Mouse (Mus musculus): ENCODE results near the gene Myo7a. TPM values are rescaled to one million over a fixed set of nuclear protein-coding genes. Genes with fewer than 3 reads are reported as not detected.

Gene Myo7a
- 10 to 100 TPM; 48.9 to 87.1 TPM for total RNA-seq (2021)
- long read RNA-seq, experiment 1, partial matches to known transcripts: 7 of 8 reads
- long read RNA-seq, experiment 1, other reads (novel, unspliced or antisense): 1 of 8 reads
- long read RNA-seq, experiment 2, partial matches to known transcripts: 5 of 12 reads
- long read RNA-seq, experiment 2, other reads (novel, unspliced or antisense): 7 of 12 reads

GRCm38 (mm10) chr7:98119179-98119960, at the start of gene Myo7a:
Gene Myo7a (minus strand): TSS chr7:98119524.
- peak; percentile 89 for DNase-seq

GRCm38 (mm10) chr7:98164999-98165528, 45.7 kb upstream of the Myo7a start:
- DNase-seq: no peak

DNA sequence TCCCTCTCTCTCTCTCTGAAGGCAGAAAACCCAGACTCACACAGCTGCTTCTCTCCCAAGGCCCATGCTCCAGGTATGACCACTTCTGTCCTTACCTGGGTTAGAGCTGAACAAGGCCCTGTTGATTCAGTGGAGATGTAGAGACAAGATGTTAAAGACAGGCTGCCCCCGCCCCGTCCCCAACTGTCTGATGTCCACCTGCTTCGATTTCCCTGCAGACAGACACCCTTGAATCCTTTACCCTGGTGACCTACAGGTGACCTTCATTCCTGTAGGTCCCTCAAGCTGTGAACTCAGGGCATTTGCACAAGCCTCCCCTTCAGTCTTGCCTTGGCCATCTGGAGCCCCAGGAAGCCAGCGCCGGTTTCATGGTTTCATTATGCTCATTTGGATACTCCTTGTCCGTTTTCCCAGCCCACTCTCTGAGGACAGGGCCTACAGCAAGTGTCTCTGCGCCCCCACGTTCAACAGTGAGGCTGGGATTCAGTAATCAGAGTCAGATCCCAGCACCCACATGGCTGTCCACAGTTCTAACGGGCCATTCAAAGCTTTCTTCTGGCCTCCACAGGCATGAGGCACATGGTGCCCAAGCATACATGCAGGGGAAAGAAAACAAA, 45.2 kb upstream of the Myo7a start:
- no peak for DNase-seq

GRCm38 (mm10) chr7:98163700-98164099, 44.4 kb upstream of the Myo7a start:
- DNase-seq: peak; percentile 49

- DNase-seq: no peak
These were observed 42.9 kb upstream of the Myo7a start for GRCm38 (mm10) chr7:98162239-98162638.

DNA sequence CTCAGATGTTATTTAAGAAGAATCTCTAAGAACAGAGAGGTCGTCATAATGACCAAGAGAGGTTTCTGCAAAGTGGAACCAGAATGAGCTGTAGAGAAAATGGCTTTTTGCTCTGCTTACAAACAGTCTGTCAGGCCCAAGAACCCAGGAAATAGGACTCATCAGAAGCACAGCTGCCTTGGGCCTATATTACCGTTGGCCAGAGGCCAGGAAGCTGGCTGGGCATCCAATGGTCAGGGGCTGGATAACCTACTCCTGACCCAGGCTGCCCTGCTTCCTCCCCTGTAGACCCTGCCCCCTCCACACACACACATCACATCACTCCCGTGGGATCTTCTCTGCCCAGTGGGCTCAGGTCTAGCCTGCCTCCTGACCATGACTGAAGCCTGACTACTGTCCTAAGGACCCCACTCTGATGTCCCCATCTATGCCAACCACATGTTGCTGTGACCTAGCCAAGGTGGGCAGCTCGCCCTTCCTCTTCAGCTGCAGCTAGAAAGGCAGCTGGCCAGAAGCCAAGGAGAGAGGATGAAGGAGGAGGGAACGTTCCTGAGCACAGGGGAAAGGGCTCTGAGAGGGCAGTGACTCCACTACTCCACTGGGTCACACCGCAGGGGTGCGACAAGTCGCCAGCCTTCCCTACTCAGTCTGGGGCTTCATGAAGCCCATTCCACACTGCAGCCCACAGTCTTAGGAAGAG, 40.9 kb upstream of the Myo7a start:
- DNase-seq: no peak

DNA sequence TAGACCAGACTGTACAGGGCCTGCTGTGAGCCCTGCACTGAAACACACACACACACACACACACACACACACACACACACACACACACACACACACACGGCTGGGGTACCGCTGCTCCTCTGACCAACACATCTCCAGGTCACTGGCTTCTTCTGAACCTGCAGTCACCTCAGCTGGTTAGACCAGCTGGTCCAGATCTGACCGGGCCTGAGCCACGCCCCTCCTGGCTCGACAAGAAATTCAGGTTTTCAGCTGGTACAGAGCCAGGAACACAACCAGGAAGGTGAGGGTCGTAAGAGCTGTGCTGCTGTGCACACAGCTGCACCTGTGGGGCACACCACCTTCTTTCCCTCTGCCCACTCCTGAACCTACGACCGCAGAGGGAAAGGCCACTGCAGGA, 39.2 kb upstream of the Myo7a start:
- no peak for DNase-seq

DNA sequence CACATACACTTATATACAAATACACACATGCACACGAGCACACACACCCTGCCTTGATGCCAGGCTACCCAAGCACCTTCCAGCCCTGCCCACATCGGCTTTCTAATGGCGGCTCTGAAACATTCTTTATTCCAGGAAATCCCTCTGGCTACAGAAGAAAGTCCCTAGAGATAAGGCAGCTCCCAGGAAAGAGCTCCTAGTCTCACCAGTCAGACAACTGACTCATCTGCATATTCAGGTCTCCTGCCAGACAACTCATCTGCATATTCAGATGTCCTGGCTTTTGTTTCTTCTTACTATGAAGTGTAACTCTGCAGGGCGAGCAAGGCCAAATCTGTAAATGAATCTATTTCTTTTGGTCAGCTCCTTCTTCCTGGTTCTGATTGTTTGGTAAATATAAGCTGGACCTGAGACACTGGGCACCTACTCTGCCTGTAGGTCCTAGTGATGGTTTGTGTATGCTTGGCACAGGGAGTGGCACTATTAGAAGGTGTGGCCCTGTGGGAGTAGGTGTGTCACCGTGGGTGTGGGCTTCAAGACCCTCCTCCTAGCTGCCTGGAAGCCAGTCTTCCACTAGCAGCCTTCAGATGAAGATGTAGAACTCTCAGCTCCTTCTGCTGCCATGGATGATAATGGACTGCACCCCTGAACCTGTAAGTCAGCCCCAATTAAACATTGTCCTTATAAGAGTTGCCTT, 38.5 kb upstream of the Myo7a start:
- DNase-seq: no peak

DNA sequence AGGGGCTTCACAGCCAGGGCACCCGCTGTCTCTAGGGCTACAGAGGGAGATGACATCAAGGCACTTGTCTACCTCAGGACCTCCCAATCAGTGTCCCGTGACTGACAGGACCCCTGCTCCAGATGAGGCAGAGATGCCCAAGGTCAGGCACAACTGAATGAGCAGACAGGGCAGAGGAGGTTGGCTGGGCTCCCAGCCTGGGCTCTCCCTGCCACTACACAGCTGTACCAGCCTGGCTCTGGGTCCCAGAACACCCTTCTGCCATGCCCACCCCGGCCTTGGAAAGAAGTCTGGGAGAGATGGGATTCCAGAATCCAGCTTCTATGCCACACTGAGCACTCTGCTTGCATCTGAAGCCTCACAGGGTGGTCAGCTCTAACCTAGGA, 36.9 kb upstream of the Myo7a start:
- DNase-seq: peak; percentile 51

DNA sequence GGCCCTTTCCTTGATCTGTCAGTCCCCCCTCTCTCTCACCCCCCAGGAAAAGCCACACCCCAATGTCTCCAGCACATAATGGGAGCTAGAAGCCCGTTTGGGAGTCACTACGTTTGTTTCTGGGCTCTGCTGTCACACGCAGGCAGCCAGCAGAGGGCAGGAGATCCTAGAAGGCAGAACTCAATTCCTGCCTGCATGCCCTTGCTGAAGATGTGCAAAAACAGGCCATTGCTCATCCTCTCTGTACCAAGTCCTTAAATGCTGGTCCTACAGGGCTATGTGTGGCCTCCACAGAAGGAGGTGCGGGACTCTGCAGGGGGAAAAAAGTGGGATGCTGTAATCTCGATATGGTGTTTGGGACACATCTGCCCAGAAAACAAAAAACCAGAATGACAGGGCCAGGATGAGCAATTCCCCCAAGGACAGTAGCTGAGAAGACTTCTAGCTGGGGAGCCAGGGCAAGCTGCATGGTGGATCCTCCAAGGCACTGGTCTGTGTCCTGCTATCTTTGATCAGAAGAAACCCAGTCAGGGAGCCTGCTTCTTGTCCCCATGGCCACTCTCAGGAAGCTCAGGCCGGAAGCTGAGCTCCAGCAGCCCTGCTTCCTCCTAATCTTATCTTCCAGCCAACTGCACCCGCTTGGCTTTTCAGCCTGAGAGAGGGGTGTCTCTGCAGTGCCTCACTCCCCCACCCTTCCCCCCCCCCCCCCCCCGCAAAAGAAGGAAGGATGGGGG, 36.4 kb upstream of the Myo7a start:
- peak; percentile 80 for DNase-seq

DNA sequence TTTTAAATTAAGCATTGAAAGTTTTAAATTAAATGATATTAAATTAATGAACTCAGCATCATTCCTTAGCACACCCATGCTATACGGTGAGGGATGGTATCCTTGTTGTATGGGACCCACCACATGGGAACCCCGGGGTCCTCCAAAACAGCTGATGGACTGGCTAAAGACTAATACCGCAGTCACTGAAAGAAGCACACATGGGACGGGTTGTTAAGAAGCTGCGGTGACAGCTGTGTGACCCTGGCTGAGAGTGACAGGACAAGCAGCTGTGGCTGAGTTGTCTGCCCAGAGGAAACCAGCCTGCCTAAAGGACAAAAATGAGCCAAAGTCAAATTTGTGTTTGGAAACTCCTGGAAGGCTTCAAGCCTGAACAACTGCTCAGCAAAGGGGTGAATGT, 34.6 kb upstream of the Myo7a start:
- no peak for DNase-seq

- no peak for DNase-seq
These were observed 34.0 kb upstream of the Myo7a start for GRCm38 (mm10) chr7:98153345-98153744.

DNA sequence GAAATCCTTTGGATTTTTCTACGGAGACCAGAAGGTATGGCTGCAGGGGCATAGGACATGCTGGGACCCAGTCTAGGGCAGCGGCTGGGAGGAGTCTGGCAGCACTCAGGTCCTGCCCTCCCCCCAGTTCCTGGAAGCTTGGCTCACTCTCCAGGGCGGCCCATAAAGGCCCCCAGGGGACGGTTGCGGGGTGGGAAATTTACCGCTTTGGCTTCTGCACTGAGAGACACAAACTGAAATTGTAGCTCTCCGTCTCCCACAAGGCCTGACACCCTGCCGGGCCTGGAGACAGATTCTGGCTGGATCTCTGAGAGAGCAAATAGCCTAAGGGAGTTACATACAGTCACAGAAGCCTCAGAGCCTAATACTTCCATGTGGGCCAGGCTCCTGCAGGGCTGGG, 33.1 kb upstream of the Myo7a start:
- DNase-seq: peak; percentile 43

GRCm38 (mm10) chr7:98150525-98150924, 31.2 kb upstream of the Myo7a start:
- peak; percentile 62 for DNase-seq

DNA sequence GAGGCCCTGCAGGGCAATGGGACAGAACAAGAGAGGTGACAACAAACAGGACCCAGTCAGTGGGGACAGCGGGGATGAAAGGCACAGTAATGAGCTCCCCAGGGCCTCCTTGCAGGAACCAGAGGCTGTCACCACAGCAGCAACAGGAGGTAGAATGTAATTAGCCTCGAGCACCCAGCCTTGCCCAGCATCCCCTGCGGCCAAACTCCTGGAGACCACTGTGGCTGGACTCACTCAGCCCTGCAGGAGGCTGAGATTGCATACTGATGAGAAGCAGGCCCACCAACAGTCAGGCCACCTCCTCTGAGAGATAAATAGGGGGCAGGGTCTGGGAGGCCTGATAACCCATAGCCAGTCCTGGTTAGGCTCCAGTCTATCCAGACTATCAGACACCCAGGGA, 30.5 kb upstream of the Myo7a start:
- no peak for DNase-seq

DNA sequence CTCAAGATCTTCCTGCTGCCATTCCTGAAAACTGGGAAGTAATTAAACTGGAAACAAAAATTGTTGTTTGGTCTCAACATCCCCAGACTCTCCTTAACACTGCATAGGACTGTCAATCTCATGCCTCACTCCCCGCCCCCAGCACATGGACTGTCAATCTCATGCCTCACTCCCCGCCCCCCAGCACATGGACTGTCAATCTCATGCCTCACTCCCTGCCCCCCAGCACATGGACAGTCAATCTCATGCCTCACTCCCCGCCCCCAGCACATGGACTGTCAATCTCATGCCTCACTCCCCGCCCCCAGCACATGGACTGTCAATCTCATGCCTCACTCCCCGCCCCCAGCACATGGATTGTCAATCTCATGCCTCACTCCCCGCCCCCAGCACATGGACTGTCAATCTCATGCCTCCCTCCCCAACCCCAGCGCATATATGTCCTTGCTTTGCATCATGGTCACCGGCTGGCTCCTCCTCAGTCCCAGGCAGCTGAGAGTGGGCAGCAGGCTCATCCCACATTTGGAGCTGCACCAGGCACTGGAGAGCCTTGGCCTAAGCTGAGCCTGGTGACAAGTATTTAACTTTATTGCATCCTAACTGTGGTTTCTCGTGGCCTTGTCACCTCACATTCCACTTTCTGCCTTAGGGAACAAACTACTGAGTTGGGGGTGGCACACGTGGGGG, 29.5 kb upstream of the Myo7a start:
- no peak for DNase-seq

DNA sequence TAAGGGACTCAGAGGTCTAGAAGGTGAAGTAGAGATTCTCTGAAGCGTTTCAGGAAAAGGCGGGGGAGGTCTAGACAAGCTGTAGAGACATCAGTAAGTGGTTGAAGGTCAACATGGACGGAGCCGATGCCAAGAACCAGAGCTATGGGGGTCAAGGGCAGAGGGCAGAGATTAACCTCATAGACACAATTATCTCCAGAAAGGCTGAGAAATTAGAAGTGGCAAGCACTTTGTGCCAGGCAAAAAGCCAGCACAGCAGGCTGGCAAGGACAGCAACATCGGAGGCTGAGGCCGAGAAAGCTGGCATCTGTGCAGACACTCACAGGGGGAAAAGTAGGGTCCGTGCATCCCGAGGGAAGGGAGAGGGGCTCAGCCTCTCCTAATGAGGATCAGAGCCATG, 28.4 kb upstream of the Myo7a start:
- DNase-seq: peak; percentile 69

- DNase-seq: no peak
These were observed 27.1 kb upstream of the Myo7a start for GRCm38 (mm10) chr7:98146447-98146845.

GRCm38 (mm10) chr7:98145842-98146446, 26.6 kb upstream of the Myo7a start:
- DNase-seq: no peak

DNA sequence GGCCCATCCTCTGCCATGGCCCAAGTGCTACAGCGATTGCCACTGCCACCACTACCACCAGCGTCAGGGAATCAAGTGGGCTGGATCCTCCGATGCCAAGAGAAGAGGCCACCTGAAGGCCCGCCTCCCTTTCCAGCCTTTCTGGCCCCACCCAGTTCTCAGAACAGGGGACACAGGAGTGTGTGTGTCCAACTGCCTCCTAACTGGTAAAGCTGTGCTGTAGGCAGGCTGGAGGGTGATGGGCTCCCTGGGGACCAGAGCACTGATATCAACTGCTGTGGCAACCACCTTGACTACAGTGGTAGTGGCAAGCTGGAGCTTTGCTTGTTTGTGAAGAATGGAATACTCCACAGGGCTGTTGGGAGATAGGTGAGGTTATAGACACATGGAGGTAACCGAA, 26.1 kb upstream of the Myo7a start, which contains the start of gene Omp:
Gene Omp, minus strand, starts transcription at position 101 of the 400 bp plus-strand sequence.
- no peak for DNase-seq
